Mouse (Mus musculus) duodenum, adult 2 months (tissue): ENCODE measurements around the gene Akp3. TPM values are rescaled to one million over a fixed set of nuclear protein-coding genes. Genes with fewer than 3 reads are reported as not detected.

Experiments
- polyA plus RNA-seq: library from polyadenylated mRNA; depleted of rRNA; stranded (reverse); fragments of >200 nt; gene quantifications from 2 replicates; pipeline ENCODE4 v1.2.3, GENCODE M21; 2012; ENCODE audit warnings: low replicate concordance; rRNA removed

The Akp3 gene
- polyA plus RNA-seq: 13.7 and 5,412 TPM in 2 replicates

GRCm38 (mm10) chr1:87124673-87125072, at the start of gene Akp3:
Akp3 (plus strand) TSS chr1:87124973.

GRCm38 (mm10) chr1:87089828-87090227, 34.9 kb upstream of the Akp3 start, which contains the start of gene Alppl2:
Alppl2 (minus strand) TSS chr1:87089928.

GRCm38 (mm10) chr1:87101411-87101810, 23.4 kb upstream of the Akp3 start, which contains the start of gene Alpi:
Alpi (minus strand) TSS chr1:87101606.

GRCm38 (mm10) chr1:87156199-87156587, 31.4 kb downstream of the Akp3 start, which contains the start of gene Ecel1:
Ecel1 (minus strand) TSS chr1:87156521.

Other genes starting within 250 kb of the Akp3 start
- 3.2 TPM in 2 replicates for gene Alppl2, start 35.0 kb upstream of the Akp3 start, polyA plus RNA-seq
- gene Alpi, start 23.4 kb upstream of the Akp3 start, polyA plus RNA-seq: 1,740 and 7,433 TPM in 2 replicates
- gene Ecel1, start 31.5 kb downstream of the Akp3 start, polyA plus RNA-seq: 9.5 TPM in 1 of 2 replicates, not detected in the other
- not detected in 2 replicates for gene Prss56, start 58.3 kb downstream of the Akp3 start, polyA plus RNA-seq
- not detected in 2 replicates for gene Chrnd, start 65.6 kb downstream of the Akp3 start, polyA plus RNA-seq
- not detected in 2 replicates for gene Chrng, start 79.7 kb downstream of the Akp3 start, polyA plus RNA-seq
- 18.7 and 24.3 TPM in 2 replicates for gene Eif4e2, start 88.9 kb downstream of the Akp3 start, polyA plus RNA-seq
- gene Efhd1, start 139.4 kb downstream of the Akp3 start, polyA plus RNA-seq: 0.20 and 0.57 TPM in 2 replicates
- gene Gigyf2, start 202.0 kb downstream of the Akp3 start, polyA plus RNA-seq: 15.2 and 15.6 TPM in 2 replicates